Mouse (Mus musculus): ENCODE data around the gene Gm14443.
"Not testable (repeated sequence)": the region's sequence is repeated elsewhere in the genome, so short reads cannot be mapped to it uniquely, and the experiment has no call there.

Gene Gm14443

DNA sequence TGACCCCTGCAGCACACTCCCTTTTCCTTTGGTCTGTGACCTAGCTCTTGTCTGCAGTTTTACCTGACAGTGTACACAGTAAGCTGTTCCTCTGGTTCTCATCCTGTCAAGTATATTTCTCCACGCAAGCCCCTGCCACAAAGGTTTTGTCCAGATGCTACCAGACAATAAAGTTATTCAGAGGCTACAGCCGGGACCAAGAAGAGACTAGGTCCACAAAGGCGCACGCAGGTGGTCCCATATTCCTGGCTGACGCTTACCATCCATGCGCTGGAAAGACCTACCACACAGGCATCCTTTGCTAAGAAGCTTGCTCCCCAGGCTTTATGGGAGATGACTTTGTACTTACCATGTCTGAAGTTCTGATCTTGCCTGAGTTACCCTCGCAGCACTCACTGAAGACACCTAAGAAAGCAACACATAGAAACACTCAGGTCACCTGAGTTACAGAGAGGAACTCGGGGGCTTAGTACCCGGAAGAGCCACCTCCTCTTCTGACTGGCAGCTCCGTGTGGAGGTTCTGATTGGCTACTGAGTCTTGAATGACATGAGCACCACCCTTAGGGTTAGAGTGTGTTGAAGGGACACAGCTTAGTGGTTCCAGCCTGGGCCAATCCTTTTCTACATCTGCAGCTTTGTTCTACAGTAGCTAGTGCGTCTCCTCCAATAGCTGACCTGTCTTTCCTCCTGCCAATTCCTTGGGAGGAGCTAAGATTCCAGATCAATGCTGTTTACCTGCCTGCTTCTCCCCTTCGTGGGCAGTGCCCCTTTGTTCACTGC, at the start of gene Gm14443:
Gm14443 (minus strand) TSS at position 471 of the 780 bp plus-strand sequence.
- DNase-seq, result not testable (repeated sequence)

DNA sequence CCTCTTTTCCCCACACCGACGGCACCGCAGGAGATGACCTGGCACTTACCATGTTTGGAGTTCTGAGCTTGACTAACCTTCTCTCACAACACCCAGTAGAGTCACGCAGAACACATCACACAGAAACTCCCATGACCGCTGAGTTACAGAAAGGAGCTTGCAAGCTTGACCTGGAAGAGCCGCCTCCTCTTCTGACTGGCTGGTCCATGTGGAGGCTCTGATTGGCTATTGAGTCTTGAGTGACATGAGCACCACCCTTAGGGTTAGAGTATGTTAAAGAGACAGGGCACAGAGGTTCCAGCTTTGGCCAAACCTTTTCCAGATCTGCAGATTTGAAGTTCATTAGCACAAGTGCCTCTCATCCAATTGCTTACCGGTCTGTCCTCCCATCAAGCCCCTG, 31.1 kb upstream of the Gm14443 start, which contains the start of gene Gm14391:
Gm14391 (minus strand) TSS at position 186 of the 400 bp plus-strand sequence.
- DNase-seq, result not testable (repeated sequence)

GRCm38 (mm10) chr2:175179008-175179407, 3.3 kb upstream of the Gm14443 start:
- DNase-seq, result not testable (repeated sequence)

GRCm38 (mm10) chr2:175176312-175176711, 641 bp upstream of the Gm14443 start:
- no peak for DNase-seq

DNA sequence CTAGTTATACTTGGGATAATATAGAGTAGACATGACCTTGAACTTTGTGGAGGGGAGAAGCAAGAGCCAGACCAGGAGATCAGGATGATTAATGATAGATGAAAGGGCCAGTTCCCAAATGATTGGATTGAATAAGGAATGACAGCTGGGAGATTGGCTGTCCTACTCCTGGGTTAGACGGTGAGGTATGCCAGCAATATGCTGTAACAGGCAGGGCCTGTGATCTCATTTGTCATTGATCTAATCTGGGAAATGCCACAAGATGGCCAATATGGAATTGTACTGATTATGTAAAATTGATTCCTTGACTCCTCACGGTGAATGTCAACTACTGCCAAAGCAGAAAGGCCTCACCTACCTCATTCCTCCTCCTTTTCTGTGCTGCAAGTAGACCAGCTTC, 1.6 kb downstream of the Gm14443 start:
- not testable (repeated sequence) for DNase-seq

GRCm38 (mm10) chr2:175172906-175173595, 2.6 kb downstream of the Gm14443 start:
- not testable (repeated sequence) for DNase-seq

- no peak for DNase-seq
Measured at GRCm38 (mm10) chr2:175172123-175172522, 3.5 kb downstream of the Gm14443 start.

- not testable (repeated sequence) for DNase-seq
Measured at GRCm38 (mm10) chr2:175166870-175167269, 8.8 kb downstream of the Gm14443 start.

- not testable (repeated sequence) for DNase-seq
Measured at GRCm38 (mm10) chr2:175165110-175165509, 10.6 kb downstream of the Gm14443 start.

- not testable (repeated sequence) for DNase-seq
Measured at GRCm38 (mm10) chr2:175161438-175161837, 14.2 kb downstream of the Gm14443 start.

- DNase-seq, result no peak
Measured at GRCm38 (mm10) chr2:175158642-175159041, 17.0 kb downstream of the Gm14443 start.

DNA sequence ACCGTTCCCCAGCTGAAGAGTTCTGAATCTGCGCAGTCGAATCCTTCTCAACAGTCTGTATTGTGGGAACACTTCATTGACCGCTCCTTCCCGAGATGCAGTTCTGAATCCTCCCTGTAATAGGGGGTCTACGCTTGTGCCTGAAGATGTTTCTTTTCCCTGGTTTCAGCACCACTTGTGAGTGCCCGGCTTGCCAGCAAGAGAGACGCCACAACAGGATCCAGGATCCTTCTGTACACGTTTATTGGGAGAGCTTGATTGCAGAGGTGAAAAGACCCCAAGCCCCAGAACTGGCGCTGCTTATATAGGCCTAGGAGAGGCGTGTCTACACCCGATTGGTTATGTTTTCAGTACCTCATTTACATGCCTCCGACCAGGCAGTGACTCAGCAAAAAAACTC, 19.0 kb downstream of the Gm14443 start:
- no peak for DNase-seq

- DNase-seq, result not testable (repeated sequence)
Measured at GRCm38 (mm10) chr2:175141993-175142295, 33.7 kb downstream of the Gm14443 start, which contains the start of gene Gm14399. Gene Gm14399 (minus strand): TSS chr2:175142012.

DNA sequence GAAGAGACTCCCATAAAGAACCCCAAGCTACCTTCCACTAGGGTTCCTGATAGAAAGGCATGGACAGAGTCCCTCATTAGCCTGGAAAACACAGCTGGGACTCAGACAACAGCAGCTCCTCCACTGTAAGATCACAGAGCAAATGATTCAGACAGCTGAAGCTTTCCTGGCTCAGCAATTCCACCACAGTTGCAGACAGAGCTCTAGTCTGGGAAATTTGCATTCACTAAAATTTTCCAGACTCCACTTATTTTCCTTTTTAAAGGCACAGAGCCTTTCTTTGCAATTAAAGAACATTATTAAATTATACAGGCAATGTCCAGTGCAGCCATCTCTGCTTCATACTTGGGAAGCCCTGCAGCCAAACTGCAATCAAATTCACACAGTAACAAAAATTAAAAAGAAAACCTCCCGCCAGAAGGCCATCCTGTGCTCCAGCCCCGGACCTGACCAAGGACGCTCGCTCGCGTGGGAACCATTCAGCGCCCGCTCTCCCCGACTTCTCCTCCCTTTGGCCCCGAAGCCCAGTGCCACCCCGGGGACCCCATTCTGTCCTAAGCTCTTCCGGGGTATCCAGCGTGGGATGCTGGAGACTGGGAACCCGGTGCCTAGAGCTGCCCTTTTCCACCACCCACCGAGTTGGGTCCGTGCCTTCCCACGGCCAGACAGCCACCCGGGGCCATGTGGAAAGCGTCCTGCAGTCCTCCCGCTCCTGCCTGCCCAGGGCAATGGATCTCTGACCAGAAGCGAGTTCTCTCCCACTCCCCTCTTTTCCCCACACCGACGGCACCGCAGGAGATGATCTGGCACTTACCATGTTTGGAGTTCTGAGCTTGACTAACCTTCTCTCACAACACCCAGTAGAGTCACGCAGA, 34.3 kb downstream of the Gm14443 start:
- peak; percentile 9 to 28 for DNase-seq

DNA sequence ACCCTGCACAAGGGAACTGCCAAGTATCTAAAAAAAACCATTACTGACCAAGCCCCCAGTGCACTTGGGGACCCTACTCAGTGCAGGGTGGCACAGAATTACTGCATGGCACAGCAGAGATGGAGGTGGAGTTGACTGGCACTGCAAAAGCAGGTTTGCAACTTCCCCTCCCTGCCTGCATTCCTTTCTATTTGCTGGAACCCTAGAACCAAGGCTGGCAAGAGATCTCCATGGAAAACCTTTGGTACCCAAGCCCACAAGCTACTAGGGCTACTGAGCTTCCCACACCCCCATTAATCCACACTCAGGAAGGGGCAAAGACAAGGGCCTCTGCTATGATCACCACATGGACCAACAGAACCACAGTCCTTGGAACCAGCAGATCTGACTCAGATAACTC, 35.0 kb downstream of the Gm14443 start:
- not testable (repeated sequence) for DNase-seq

Data from cerebellum, postnatal 36 days (tissue).